Mouse (Mus musculus) spleen, postnatal 10 days (tissue): Measurements from ENCODE around the gene Cdipt.
A peak's percentile ranks its signal among the peaks of the same experiment; 100 is the strongest.

ENCODE experiments used
- DNase-seq, 2 experiments: peaks; one replicate each; pipeline ENCODE4 v3.0.0; 2021 to 2022; ENCODE audit warnings: low spot score in 2 of 2

Cdipt gene

DNA sequence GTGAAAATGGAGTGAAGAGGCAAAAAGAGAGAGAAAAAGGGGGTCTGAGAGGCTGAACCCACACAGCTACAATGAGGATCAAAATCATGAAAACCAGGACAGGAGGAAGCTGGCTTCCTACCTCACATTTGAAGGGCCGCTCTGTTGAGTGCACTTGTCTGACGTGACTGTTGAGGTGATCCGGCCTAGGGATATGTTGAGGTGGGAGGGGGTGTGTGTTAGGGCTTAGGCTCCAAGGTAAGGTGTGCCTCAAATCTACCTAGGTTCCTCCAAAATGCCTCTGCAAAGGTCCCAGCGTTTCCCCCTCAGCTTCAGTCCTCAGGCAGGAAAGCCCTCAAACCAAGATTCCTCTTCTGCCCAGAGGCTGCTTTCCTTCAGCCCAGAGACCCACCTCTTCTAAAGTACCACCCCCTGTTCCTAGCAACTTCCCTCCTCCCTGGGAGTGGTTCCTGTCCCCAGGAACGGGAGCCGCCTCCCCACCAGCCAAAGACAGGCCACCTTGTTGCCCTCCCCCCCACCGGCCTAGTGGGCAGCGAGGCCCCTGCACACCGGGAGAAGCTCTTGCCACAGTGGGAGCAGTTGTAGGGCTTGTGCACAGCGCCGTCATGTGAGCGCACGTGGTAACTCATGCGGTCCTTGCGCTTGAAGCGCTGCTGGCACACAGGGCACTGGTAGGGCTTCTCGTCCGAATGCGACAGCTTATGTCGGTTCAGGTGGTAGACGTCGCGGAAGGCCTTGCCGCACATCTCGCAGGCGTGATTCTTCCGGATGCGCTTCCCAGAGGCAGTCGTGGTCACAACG, 49.2 kb downstream of the Cdipt start:
- peak in 1 of 2 experiments; percentile 85 for DNase-seq

DNA sequence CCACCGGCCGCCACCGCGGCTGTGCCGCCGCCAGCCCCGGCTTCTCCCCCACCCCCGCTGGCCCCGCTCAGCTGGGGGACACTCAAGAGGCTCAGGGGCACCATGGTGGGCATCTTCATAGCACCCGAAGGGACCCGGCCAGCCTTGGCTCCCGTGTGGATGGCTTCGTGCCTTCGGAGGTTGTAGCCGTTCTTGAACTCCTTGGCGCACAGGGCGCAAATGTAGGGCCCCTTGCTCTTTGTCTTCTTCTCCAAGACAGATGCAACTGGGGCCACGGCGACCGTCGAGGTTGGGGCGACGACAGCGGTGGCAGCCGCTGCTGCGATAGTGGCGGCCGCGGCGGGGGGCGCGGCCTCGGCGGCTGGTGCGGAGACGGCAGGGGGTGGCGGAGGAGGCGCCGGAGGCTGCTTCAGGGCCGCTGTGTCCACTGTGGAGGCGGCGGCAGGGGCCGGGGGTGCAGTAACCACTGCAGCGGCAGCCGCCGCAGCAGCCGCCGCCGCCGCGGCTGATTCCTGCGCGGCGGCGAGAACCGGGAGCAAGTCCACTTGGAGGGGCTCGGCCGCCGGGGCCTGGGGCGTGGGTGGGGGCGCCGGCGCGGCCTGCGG, 49.9 kb downstream of the Cdipt start:
- peak; percentile 74 to 80 for DNase-seq

DNA sequence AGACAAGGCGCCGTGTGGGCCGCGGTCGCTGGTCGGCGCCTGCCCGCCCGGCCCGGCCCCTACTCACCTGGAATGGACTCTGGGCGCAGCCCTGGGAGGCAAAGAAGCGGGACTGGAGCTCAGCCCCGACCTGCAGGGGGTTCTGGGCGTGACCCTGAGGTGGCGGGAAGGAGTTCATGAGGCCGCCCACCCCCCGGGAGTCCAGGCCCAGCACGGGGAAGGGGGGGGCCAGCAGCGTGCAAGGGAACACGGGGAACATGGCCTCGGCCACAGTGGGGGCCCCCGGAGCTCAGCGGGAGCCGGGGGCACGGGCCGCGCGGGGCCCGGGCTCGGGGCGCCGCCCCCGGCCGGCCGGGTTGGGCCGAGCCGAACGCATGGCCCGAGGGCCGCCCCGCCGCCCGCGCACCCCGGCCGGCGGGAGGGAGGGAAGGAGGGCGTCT, 50.5 kb downstream of the Cdipt start:
- peak; percentile 78 to 80 for DNase-seq

DNA sequence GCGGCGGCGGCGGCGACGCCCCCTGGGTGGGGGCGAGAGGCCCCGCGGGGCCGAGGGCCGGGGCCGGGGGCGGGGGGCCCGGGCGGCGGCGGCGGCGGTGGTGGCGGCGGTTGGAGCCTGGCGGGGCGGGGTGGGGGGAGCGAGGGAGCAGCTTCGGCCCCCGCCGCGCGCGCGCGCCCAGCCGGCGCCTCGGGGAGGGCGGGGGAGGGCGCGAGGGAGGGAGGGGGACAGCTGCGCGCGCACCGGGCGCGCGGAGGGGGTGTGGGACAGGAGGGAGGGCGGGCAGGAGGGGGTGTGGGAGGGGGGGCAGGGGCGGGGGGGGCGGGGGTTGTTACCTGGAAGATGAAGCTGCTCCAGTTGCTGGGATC, 50.9 kb downstream of the Cdipt start:
- DNase-seq: peak in 1 of 2 experiments; percentile 90

DNA sequence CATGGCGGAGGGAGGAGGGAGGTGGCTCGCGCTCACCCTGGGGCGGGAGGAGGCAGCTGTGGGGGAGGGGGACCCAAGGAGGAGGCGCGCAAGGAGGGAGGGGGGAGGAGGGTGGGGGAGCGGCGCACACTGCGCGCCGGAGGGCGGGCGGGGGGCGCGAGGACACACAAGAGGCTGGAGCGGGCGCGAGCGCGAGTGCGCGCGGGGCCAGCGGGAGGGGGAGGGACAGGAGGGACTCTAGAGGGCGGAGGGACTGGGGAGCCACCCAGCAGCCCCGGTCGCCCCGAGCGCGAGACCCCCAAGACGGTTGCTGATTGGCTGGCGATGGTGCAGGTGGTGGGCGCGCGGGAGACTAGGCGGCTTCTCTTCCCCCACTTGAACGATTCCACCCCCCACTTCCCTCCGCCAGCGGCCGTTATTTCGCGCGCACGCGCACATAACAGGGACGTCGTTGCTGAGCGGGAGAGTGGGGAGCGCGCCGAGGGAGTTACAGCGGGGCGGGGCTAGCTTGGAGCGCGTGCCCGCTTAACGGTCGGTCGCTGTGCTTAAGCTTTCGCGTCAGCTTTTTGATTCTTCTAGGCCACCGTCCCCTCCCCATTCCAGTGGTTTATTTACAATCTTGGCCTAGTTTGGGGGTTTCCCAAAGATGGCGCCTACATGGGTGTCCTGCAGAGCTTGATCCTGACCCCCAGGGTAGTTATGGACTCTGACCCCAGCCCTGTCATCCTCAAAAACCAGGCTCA, 51.4 kb downstream of the Cdipt start, which contains the start of gene Maz:
Gene Maz, minus strand, starts transcription at position 54 of the 743 bp plus-strand sequence.
- DNase-seq: peak; percentile 98 to 99

DNA sequence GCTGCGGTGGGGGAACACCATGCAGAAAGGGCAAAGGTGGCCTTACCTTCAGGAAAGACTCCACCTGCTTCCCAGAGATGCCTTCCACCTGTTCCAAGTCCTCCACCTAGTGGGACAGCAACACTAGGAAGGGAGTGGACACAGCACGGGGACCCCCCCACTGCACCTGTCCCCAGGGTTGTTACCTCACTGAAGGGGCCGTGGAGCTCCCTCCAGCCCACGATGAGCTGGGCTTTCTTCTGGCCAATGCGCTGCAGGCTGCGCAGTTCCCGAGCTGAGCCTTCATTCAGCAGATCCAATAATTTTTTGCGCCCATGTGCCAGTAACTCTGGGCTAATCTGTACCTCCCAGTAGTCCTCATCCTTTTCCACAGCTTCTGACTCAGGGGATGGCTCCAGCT, 52.2 kb downstream of the Cdipt start:
- DNase-seq: no peak
